Mouse (Mus musculus) layer of hippocampus, adult 9-11 months (tissue): ENCODE measurements around the gene Amdhd2.

Experiments
- DNase-seq: peaks from one replicate; pipeline ENCODE4 v3.0.0; 2022

The Amdhd2 gene

GRCm38 (mm10) chr17:24163176-24163962 is at the start of gene Amdhd2:
Gene Amdhd2 (minus strand): TSS chr17:24163766.
- DNase-seq, result peak; percentile 98

- DNase-seq, result no peak
Measured at GRCm38 (mm10) chr17:24213186-24213585, 49.6 kb upstream of the Amdhd2 start.

GRCm38 (mm10) chr17:24212441-24213018 is 49.0 kb upstream of the Amdhd2 start:
- DNase-seq, result no peak

- peak; percentile 92 for DNase-seq
Measured at GRCm38 (mm10) chr17:24211631-24212440, 48.3 kb upstream of the Amdhd2 start.

GRCm38 (mm10) chr17:24210591-24210990 is 47.0 kb upstream of the Amdhd2 start:
- no peak for DNase-seq

- DNase-seq, result no peak
Measured at GRCm38 (mm10) chr17:24209916-24210240, 46.3 kb upstream of the Amdhd2 start.

GRCm38 (mm10) chr17:24209043-24209915 is 45.7 kb upstream of the Amdhd2 start, which contains the start of gene Ntn3:
Gene Ntn3 (minus strand): TSS chr17:24209531.
- peak; percentile 38 for DNase-seq

GRCm38 (mm10) chr17:24208641-24209042 is 45.1 kb upstream of the Amdhd2 start:
- no peak for DNase-seq

- no peak for DNase-seq
Measured at GRCm38 (mm10) chr17:24207768-24208640, 44.4 kb upstream of the Amdhd2 start.

- DNase-seq, result peak; percentile 84
Measured at GRCm38 (mm10) chr17:24206451-24207351, 43.1 kb upstream of the Amdhd2 start.

GRCm38 (mm10) chr17:24205908-24206361 is 42.4 kb upstream of the Amdhd2 start:
- peak; percentile 75 for DNase-seq

- peak; percentile 95 for DNase-seq
Measured at GRCm38 (mm10) chr17:24205284-24205888, 41.8 kb upstream of the Amdhd2 start, which contains the start of gene Tbc1d24. Gene Tbc1d24 (minus strand): TSS chr17:24205562.

GRCm38 (mm10) chr17:24204846-24205245 is 41.3 kb upstream of the Amdhd2 start:
- DNase-seq, result no peak

GRCm38 (mm10) chr17:24203611-24204534 is 40.3 kb upstream of the Amdhd2 start:
- no peak for DNase-seq

GRCm38 (mm10) chr17:24203068-24203467 is 39.5 kb upstream of the Amdhd2 start:
- DNase-seq, result no peak

GRCm38 (mm10) chr17:24201092-24201491 is 37.5 kb upstream of the Amdhd2 start:
- DNase-seq, result no peak

GRCm38 (mm10) chr17:24199741-24200140 is 36.2 kb upstream of the Amdhd2 start:
- DNase-seq, result no peak

- peak; percentile 90 for DNase-seq
Measured at GRCm38 (mm10) chr17:24199252-24199651, 35.7 kb upstream of the Amdhd2 start.
